Mouse (Mus musculus) liver, embryonic 18 days (tissue): ENCODE measurements around the gene Cldnd1. TPM values are rescaled to one million over a fixed set of nuclear protein-coding genes. Genes with fewer than 3 reads are reported as not detected.

Experiments
- polyA plus RNA-seq: library from polyadenylated mRNA; depleted of rRNA; stranded (reverse); fragments of >200 nt; gene quantifications from 2 replicates; pipeline ENCODE4 v1.2.3, GENCODE M21; 2012; rRNA removed

Cldnd1 gene
- polyA plus RNA-seq = 16.7 and 17.5 TPM in 2 replicates

GRCm38 (mm10) chr16:58727477-58728131 is at the start of gene Cldnd1:
Cldnd1 (plus strand) TSS chr16:58727910.

GRCm38 (mm10) chr16:58718666-58719120 is 9.0 kb upstream of the Cldnd1 start, which contains the start of gene Gpr15:
Gpr15 (minus strand) TSS chr16:58719070.

DNA sequence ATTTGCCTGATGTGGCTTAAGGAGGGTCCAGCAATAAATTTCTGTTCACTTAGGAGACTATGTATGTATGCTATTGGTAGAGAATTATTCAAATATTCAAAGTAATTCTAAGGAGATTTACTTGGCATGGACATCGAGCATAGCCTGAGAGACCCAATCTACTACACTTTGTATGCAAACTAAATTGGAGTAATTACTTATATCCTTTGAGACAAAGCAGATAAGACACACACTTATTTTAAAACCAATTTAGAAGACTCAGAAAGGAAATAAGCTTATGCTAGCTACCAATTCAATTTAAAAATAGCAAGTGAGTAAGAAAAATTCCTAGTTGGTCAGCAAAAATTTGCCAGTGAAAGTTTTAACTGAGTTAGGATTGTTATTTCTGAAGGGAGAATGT is 35.4 kb downstream of the Cldnd1 start, which contains the start of gene Olfr172:
Gene Olfr172 (minus strand): TSS at position 101 of the 400 bp plus-strand sequence.

Other genes starting within 250 kb of the Cldnd1 start
- gene St3gal6, start 203.7 kb upstream of the Cldnd1 start, polyA plus RNA-seq = 6.7 and 7.3 TPM in 2 replicates
- gene Gm813, start 110.9 kb upstream of the Cldnd1 start, polyA plus RNA-seq = not detected in 2 replicates
- gene E330017A01Rik, start 89.2 kb upstream of the Cldnd1 start, polyA plus RNA-seq = not detected in 2 replicates
- gene Cpox, start 57.6 kb upstream of the Cldnd1 start, polyA plus RNA-seq = 157 and 174 TPM in 2 replicates
- 0.14 and 0.16 TPM in 2 replicates for gene Gpr15, start 8.8 kb upstream of the Cldnd1 start, polyA plus RNA-seq
- not detected in 2 replicates for gene Olfr172, start 35.3 kb downstream of the Cldnd1 start, polyA plus RNA-seq
- not detected in 2 replicates for gene Olfr173, start 72.4 kb downstream of the Cldnd1 start, polyA plus RNA-seq
- gene Olfr175-ps1, start 98.9 kb downstream of the Cldnd1 start, polyA plus RNA-seq = not detected in 2 replicates
- gene Olfr177, start 146.9 kb downstream of the Cldnd1 start, polyA plus RNA-seq = not detected in 2 replicates
- gene Olfr178, start 164.2 kb downstream of the Cldnd1 start, polyA plus RNA-seq = not detected in 2 replicates
- gene Olfr181, start 200.8 kb downstream of the Cldnd1 start, polyA plus RNA-seq = not detected in 2 replicates
- not detected in 2 replicates for gene Olfr180, start 201.5 kb downstream of the Cldnd1 start, polyA plus RNA-seq